Mouse (Mus musculus): ENCODE results near the gene Sdr9c7.

- TF ChIP-seq POLR2A (IDR thresholded peaks at IDR 0.05; ENCODE audit: low read depth, low read length), result no peak
- no peak for TF ChIP-seq CTCF (IDR thresholded peaks at IDR 0.05; ENCODE audit: borderline replicate concordance, insufficient read depth, low read length)
Measured at GRCm38 (mm10) chr10:127904718-127905446, 6.6 kb downstream of the Sdr9c7 start.

Measured in embryonic fibroblast, embryonic 13.5 days (primary cell).